Mouse (Mus musculus) liver, embryonic 14.5 days (tissue): ENCODE data around the gene Rbms3.

ENCODE experiments used
- CTCF ChIP-seq: IDR thresholded peaks from 2 replicates; pipeline ENCODE4 v1.5.1; 2016; ENCODE audit warnings: antibody characterized with exemption, low read depth, control low read depth
- EP300 ChIP-seq: IDR thresholded peaks from 2 replicates; pipeline ENCODE4 v1.6.1; 2016; ENCODE audit warnings: antibody characterized with exemption, low read depth

- TF ChIP-seq CTCF (no peak), EP300 (no peak)
Measured at GRCm38 (mm10) chr9:117039941-117040453, 589.7 kb downstream of the Rbms3 start.
